Mouse (Mus musculus) liver, embryonic 11.5 days (tissue): ENCODE results near the gene Plac9a. TPM values are rescaled to one million over a fixed set of nuclear protein-coding genes. Genes with fewer than 3 reads are reported as not detected.
A peak's percentile ranks its signal among the peaks of the same experiment; 100 is the strongest.
"Not testable (repeated sequence)": the region's sequence is repeated elsewhere in the genome, so short reads cannot be mapped to it uniquely, and the experiment has no call there.

ENCODE experiments used
- ATAC-seq: fragments of 200-750 bp; cut with Nextera tagmentation; replicated peaks from 2 replicates; pipeline ENCODE4 v1.8.0; 2017; ENCODE audit warnings: moderate number of reproducible peaks, mild to moderate bottlenecking, moderate TSS enrichment, moderate library complexity; ENCODE audit not compliant: low FRiP score
- DNase-seq: peaks from one replicate; pipeline ENCODE4 v3.0.0-alpha.2; 2017; ENCODE audit warnings: low spot score
- H3K27ac ChIP-seq: fragments of 300-500 bp; sonication (generic); 2 replicates; pipeline ENCODE4 v1.5.1; 2014; ENCODE audit warnings: mild to moderate bottlenecking, low read depth, low read length, control low read depth
- H3K27me3 ChIP-seq: fragments of 300-500 bp; sonication (generic); replicated peaks from 2 replicates; pipeline ENCODE4 v1.6.1; 2014; ENCODE audit warnings: low read length, mixed read lengths; ENCODE audit not compliant: control insufficient read depth, insufficient read depth
- H3K36me3 ChIP-seq: fragments of 300-500 bp; sonication (generic); 2 replicates; pipeline ENCODE4 v1.6.1; 2014; ENCODE audit warnings: mild to moderate bottlenecking, low read length, moderate library complexity, mixed read lengths; ENCODE audit not compliant: control insufficient read depth, insufficient read depth
- H3K4me1 ChIP-seq: fragments of 300-500 bp; sonication (generic); replicated peaks from 2 replicates; pipeline ENCODE4 v1.6.1; 2014; ENCODE audit warnings: low read length, mixed read lengths; ENCODE audit not compliant: control insufficient read depth, insufficient read depth
- H3K4me2 ChIP-seq: fragments of 300-500 bp; sonication (generic); 2 replicates; pipeline ENCODE4 v1.6.1; 2014; ENCODE audit warnings: mild to moderate bottlenecking, control low read depth, moderate library complexity
- H3K4me3 ChIP-seq: fragments of 300-500 bp; sonication (generic); 2 replicates; pipeline ENCODE4 v1.5.1; 2014; ENCODE audit warnings: low read depth, low read length, control low read depth
- H3K9ac ChIP-seq: fragments of 300-500 bp; sonication (generic); 2 replicates; pipeline ENCODE4 v1.6.1; 2014; ENCODE audit warnings: low read depth, low read length, control low read depth
- H3K9me3 ChIP-seq: fragments of 300-500 bp; sonication (generic); 2 replicates; pipeline ENCODE4 v1.6.1; 2016; ENCODE audit warnings: low read length, inconsistent platforms, mixed read lengths; ENCODE audit not compliant: control insufficient read depth
- WGBS: fragments of 180-500 bp; shearing (Covaris S2); extraction: QIAGEN DNeasy Blood & Tissue Kit; methylation state at CpG from one replicate; pipeline ENCODE4 v1.1.7; 2014; 5-methylcytosine and 5-hydroxymethylcytosine counted together
- polyA plus RNA-seq: library from polyadenylated mRNA; unstranded; fragments of >200 nt; fragmentation: Nextera tagmentation; extraction: Ambion mirVana; gene quantifications from 2 replicates; pipeline ENCODE4 v1.2.1, GENCODE M21; 2014

The Plac9a gene
- polyA plus RNA-seq, 1 experiment from 2014 or later, result not detected

- not testable (repeated sequence) for H3K4me2 ChIP-seq, DNase-seq, ATAC-seq, H3K4me3 ChIP-seq, H3K36me3 ChIP-seq, H3K27me3 ChIP-seq, H3K9me3 ChIP-seq, H3K4me1 ChIP-seq, H3K9ac ChIP-seq, H3K27ac ChIP-seq
- WGBS, result 43% methylated on average over 1 of the region's 5 CpGs
Measured at GRCm38 (mm10) chr14:25905243-25905642, 2.3 kb upstream of the Plac9a start.

DNA sequence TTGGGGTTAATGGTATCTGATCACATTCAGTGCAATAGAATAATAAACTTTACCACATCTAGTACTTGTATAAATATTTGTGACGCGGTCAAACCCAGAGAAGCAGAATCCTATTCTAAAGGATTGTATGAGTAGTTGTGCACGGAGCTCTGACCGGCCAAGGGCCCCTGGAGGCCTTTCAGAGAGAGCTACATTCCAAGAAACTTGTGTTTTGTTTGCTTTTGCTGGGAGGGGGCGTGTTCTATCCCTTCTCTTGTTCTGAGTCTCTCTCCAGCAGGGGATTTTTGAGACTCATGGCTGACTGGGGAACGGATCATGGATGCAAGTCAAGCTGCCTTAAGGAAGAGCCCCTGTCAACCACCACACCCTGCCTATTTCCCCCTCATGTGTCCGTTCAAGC is 7.2 kb downstream of the Plac9a start:
- not testable (repeated sequence) for H3K27me3 ChIP-seq, H3K9ac ChIP-seq, H3K36me3 ChIP-seq, H3K27ac ChIP-seq, H3K9me3 ChIP-seq, ATAC-seq, H3K4me3 ChIP-seq, H3K4me1 ChIP-seq, DNase-seq, H3K4me2 ChIP-seq
- WGBS, result no CpG with 5 or more reads among the region's 7 CpGs

DNA sequence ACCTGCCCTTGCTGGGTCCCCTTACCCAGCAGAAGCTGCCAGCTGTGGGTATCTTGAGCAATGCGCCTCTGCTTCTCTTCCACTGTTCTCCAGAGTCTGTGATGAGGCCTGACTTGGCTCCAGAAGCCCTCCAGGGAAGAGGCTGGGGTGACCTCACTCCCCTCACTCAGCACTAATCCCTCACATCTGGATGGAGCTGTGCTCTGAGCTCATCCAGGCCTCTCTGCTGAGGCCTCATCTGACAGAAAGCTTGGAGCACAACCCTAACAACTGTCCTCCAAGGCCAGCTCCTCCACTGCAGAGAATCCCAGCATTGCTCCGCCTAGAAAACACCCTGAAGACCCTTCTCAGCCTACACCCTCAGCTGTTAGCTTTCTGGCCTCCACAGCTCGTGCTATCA is 8.3 kb downstream of the Plac9a start:
- H3K36me3 ChIP-seq, ATAC-seq, H3K4me3 ChIP-seq, H3K4me1 ChIP-seq, H3K4me2 ChIP-seq, H3K27ac ChIP-seq, H3K27me3 ChIP-seq, DNase-seq, H3K9me3 ChIP-seq, H3K9ac ChIP-seq: not testable (repeated sequence)
- WGBS, result no CpG with 5 or more reads among the region's 3 CpGs

DNA sequence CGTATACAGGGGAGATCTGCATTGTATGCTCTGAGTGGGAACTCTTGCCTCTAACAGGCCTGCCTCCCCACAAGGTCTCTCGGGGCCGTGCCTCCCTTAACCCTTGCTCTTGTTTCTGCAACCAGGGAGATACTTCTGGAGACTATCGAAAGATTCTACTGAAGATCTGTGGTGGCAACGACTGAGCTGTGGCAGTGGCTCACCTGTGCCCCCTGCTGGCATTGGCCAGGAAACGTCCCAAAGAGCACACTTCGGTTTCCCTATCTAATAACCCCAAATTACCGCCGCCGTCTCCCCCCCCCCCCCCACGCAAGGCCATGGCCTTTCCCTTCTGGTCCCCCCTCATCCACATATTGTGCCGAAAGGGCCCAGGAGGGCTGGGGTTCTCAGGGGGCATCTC is 17.0 kb downstream of the Plac9a start:
- H3K36me3 ChIP-seq, DNase-seq, H3K4me3 ChIP-seq, H3K4me1 ChIP-seq, H3K9ac ChIP-seq, H3K27me3 ChIP-seq, H3K9me3 ChIP-seq, H3K4me2 ChIP-seq, H3K27ac ChIP-seq, ATAC-seq: not testable (repeated sequence)
- WGBS, result no CpG with 5 or more reads among the region's 12 CpGs

- ATAC-seq, H3K36me3 ChIP-seq, H3K4me2 ChIP-seq, H3K9ac ChIP-seq, H3K27me3 ChIP-seq, H3K4me1 ChIP-seq, H3K27ac ChIP-seq, DNase-seq, H3K4me3 ChIP-seq, H3K9me3 ChIP-seq: not testable (repeated sequence)
- no CpG with 5 or more reads among the region's 9 CpGs for WGBS
Measured at GRCm38 (mm10) chr14:25881769-25882168, 21.1 kb downstream of the Plac9a start.

GRCm38 (mm10) chr14:25876640-25877039 is 26.3 kb downstream of the Plac9a start:
- ATAC-seq, H3K4me1 ChIP-seq, H3K27me3 ChIP-seq, H3K27ac ChIP-seq, H3K9me3 ChIP-seq, H3K4me3 ChIP-seq, H3K36me3 ChIP-seq, H3K9ac ChIP-seq, H3K4me2 ChIP-seq, DNase-seq: not testable (repeated sequence)
- WGBS, result no CpG with 5 or more reads among the region's 7 CpGs

DNA sequence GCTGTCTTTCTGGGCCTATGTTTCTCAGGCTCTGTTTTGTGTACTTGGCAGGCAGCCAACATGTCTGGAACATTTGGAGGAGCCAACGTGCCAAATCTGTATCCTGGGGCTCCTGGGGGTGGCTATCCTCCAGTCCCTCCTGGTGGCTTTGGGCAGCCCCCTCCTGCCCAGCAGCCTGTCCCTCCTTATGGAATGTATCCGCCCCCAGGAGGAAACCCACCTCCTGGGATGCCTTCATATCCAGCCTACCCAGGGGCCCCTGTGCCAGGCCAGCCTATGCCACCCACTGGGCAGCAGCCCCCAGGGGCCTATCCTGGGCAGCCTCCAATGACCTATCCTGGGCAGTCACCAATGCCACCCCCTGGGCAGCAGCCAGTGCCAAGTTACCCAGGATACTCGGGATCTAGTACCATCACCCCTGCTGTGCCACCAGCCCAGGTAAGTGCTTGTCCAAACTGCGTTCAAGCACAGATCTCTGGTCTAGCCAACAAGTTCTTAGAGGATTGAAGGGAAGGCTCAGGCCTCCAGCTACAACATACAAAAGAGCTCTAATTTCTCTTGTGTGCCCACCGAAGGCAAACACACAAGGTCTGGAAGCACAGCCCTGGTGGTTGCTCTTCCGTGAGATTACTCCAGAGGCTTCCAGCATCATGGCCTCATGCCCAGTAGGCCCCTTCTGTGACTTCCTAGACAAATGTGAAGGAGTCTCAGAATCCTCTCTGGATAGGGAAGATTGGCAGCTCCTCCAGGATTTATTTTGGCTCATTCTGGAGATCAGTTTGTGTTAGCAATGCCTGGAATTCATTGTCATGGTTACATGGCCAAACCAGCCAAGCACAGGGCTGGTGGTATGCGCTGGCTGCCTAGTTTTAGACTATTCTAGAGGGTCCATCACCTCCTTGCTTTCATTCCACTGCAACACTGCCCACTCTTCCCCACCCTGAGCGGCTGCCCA is 30.2 kb downstream of the Plac9a start:
- ATAC-seq, result no peak
- 82% methylated on average over 8 of the region's 8 CpGs for WGBS
- no peaks in the 10 kb centered on the region for H3K27me3 ChIP-seq

DNA sequence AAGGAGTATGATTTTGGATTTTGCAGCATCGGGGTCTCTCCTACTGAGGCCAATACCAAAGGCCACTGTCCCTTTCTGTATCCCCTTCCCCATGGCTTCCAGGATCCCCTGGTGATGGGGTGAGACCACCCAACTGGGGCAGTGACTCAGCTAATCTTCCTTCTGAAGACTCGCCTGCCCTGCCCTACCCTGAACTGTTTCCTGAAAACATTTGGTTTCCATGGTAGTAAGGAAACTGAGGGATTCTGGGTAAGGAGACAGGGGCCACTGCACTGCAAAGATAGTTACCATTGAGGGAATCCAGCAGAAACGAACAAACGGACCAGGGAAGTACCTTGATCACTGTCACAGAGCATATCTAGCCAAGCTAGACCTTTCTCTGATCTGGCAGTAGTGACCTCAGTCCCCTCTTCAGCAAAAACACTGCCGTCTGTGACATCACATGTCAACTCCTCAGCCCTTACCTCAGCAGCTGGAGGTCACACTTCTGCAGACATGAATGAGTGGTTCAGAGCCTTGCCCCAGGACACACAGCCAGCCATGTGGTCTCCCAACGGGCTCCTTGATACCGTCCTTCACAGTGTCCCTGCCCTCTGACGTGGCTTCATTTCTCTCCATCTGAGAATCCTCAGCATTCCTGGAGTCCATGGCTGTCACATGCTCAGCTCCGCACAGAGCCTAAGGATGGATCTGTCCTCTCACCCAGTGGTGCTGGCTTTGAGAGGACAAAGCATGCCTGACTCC is 33.6 kb downstream of the Plac9a start:
- H3K27ac ChIP-seq, result no peak overlapping the region
- H3K4me1 ChIP-seq, result peaks cover 12% of the 10 kb centered on the region

More for the DNA sequence above, 30.2 kb downstream of the Plac9a start:
- Histone ChIP-seq H3K4me2 (no peak overlapping the region), H3K4me3 (no peak overlapping the region), H3K27ac (no peak overlapping the region), H3K9me3 (no peaks in the 10 kb centered on the region), H3K36me3 (no peaks in the 10 kb centered on the region), H3K4me1 (peaks cover 9% of the 10 kb centered on the region), H3K9ac (no peak overlapping the region)
- DNase-seq, result no peak

More for the DNA sequence above, 33.6 kb downstream of the Plac9a start:
- no peaks in the 10 kb centered on the region for H3K9me3 ChIP-seq
- peak; percentile 49 for ATAC-seq
- H3K27me3 ChIP-seq, result no peaks in the 10 kb centered on the region
- 54% methylated on average over 9 of the region's 9 CpGs for WGBS
- H3K4me2 ChIP-seq, result no peak overlapping the region
- DNase-seq, result no peak
- H3K4me3 ChIP-seq, result no peak overlapping the region
- H3K36me3 ChIP-seq, result no peaks in the 10 kb centered on the region
- no peak overlapping the region for H3K9ac ChIP-seq
